Mouse (Mus musculus) embryonic fibroblast, embryonic 13.5 days (primary cell): ENCODE data around the gene Dennd1a. TPM values are rescaled to one million over a fixed set of nuclear protein-coding genes. Genes with fewer than 3 reads are reported as not detected.

Source experiments
- H3K27ac ChIP-seq: 2 replicates; pipeline ENCODE4 v1.5.1; 2012; ENCODE audit warnings: low read length, control low read depth, inconsistent platforms; ENCODE audit not compliant: insufficient read depth
- H3K4me1 ChIP-seq: 2 replicates; pipeline ENCODE4 v1.6.1; 2011; ENCODE audit warnings: low read length; ENCODE audit not compliant: control insufficient read depth, insufficient read depth
- H3K4me3 ChIP-seq: 2 replicates; pipeline ENCODE4 v1.5.1; 2011; ENCODE audit warnings: mild to moderate bottlenecking, control low read depth, low read length; ENCODE audit not compliant: insufficient read depth
- CTCF ChIP-seq: IDR thresholded peaks from 2 replicates; pipeline ENCODE4 v1.5.1; 2011; ENCODE audit warnings: mild to moderate bottlenecking, control low read depth, low read length, moderate library complexity, borderline replicate concordance; ENCODE audit not compliant: insufficient read depth
- POLR2A ChIP-seq: IDR thresholded peaks from 2 replicates; pipeline ENCODE4 v1.6.1; 2011; ENCODE audit warnings: low read depth, mild to moderate bottlenecking, control low read depth, low read length, moderate library complexity
- polyA plus RNA-seq: library from polyadenylated mRNA; stranded (reverse); fragments of >200 nt; gene quantifications from 2 replicates; pipeline ENCODE4 v1.2.4, GENCODE M21; 2011; ENCODE audit warnings: low read depth; ENCODE audit not compliant: missing spikeins, insufficient read length

Dennd1a gene
- polyA plus RNA-seq, 1 experiment: 25.7 TPM

DNA sequence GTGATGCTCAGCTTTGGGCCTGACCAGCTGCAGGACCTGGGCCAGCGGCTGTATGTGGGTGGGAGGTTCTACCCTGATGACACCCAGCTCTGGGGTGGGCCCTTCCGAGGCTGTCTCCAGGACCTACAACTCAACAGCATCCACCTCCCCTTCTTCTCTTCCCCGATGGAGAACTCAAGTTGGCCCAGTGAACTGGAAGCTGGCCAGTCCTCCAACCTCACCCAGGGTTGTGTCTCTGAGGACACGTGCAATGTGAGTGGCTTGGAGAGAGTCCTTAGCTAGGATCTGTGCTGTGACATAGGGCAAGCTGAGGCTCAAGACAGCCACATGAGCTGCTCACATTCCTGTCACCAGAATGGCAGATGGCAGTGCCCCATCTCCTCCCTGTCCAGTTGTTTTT is 495.9 kb downstream of the Dennd1a start:
- H3K27ac ChIP-seq: no peak overlapping the region
- TF ChIP-seq CTCF (no peak), POLR2A (no peak)
- no peak overlapping the region for H3K4me3 ChIP-seq
- no peaks in the 10 kb centered on the region for H3K4me1 ChIP-seq

DNA sequence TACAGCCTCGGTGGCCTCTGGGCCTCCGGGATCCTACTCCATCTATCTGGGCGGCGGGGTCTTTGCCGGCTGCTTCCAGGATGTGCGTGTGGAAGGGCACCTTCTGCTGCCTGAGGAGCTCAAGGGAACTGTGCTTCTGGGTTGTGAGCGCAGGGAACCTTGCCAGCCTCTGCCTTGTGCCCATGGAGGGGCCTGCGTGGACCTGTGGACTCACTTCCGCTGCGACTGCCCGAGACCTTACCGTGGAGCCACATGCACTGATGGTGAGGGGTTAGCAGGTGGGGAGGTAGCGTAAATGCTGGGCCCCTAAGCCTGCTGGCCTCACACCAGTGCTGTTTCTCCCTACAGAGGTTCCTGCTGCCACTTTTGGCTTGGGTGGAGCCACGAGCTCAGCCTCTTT is 496.5 kb downstream of the Dennd1a start:
- Histone ChIP-seq H3K4me3 (no peak overlapping the region), H3K27ac (no peak overlapping the region), H3K4me1 (no peaks in the 10 kb centered on the region)
- TF ChIP-seq CTCF (no peak), POLR2A (no peak)

GRCm38 (mm10) chr2:37789995-37790394 is 497.2 kb downstream of the Dennd1a start:
- no peaks in the 10 kb centered on the region for H3K4me1 ChIP-seq
- H3K27ac ChIP-seq: no peak overlapping the region
- no peak overlapping the region for H3K4me3 ChIP-seq
- TF ChIP-seq CTCF: no peak
- TF ChIP-seq POLR2A: no peak

DNA sequence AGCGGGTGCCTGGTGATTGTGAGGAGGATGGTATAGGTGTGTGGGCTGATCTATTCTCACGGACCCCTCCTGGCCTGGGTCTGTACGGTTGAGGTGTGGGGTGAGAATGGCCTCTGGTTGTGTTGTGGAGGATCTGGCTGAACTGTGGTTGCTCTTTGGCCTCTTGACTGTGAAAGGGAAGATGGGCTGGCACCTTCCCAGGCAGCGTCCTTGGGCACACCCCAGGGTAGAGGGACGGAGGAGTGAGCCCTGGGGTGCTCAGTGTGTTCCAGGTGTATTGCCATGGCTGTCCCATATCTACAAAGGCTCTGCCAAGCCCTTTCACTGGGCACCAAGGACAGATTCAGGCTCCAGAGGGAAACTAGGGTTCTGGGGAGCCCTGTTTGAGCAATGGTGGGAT is 498.2 kb downstream of the Dennd1a start:
- peaks cover 5% of the 10 kb centered on the region; the same call in 1 of the 2 replicates for H3K4me1 ChIP-seq
- H3K4me3 ChIP-seq: no peak overlapping the region
- TF ChIP-seq CTCF: no peak
- TF ChIP-seq POLR2A: no peak
- H3K27ac ChIP-seq: no peak overlapping the region

DNA sequence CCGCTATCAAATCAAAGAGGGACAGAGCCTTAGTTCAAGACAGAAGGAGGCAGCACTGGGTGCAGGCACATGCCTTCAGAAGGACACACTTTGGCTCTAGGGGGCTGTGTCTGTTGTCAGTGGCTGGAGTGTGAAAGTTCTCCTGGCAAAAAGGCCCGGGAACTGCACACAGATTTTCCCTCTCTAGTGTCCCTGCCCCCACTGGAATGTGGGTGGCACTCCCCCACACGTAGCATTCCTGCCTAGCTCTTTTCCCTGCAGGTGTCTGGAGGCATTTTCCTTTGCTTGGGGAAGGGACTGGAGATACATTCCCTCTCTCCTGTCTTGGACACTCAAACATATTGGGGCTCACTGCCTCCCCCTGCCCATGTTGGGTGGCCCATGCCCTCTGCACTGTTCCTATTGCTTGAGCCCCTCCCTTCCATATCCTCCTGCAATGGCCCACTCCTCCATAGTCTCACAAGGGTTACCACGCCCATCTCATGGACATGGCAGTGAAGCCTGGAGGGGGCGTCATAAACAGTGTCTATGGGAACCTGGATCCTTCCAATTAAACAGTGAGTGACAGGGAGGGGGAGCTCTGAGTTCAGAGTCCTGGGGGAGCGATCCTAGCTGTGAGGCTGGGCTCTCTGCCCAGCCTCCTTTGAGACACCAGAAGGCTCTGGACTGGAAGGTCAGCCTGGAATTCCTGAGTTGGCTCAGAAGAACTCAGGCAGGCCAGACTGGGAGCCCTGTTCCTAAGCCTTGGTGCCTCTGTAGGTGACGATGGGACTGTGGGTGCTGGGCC is 498.8 kb downstream of the Dennd1a start:
- H3K4me1 ChIP-seq: peaks cover 5% of the 10 kb centered on the region; the same call in 1 of the 2 replicates
- H3K27ac ChIP-seq: no peak overlapping the region
- no peak overlapping the region for H3K4me3 ChIP-seq
- TF ChIP-seq POLR2A: no peak
- TF ChIP-seq CTCF: no peak

DNA sequence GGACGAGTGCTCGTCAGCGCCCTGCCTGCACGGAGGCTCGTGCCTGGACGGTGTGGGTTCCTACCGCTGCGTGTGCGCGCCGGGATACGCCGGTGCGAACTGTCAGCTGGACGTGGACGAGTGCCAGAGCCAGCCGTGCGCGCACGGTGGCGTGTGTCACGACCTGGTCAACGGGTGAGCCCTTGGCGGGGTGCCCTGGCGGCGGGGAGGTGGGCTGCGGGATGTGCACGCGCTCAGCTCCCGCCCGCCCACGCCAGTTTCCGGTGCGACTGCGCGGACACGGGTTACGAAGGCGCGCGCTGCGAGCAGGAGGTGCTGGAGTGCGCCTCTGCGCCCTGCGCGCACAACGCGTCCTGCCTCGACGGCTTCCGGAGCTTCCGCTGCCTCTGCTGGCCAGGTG is 500.7 kb downstream of the Dennd1a start:
- Histone ChIP-seq H3K4me1 (peaks cover 5% of the 10 kb centered on the region; the same call in 1 of the 2 replicates), H3K4me3 (no peak overlapping the region; the same call in 1 of the 2 replicates), H3K27ac (no peak overlapping the region)
- TF ChIP-seq CTCF: no peak

GRCm38 (mm10) chr2:37784473-37784872 is 502.7 kb downstream of the Dennd1a start:
- peaks cover 5% of the 10 kb centered on the region; the same call in 1 of the 2 replicates for H3K4me1 ChIP-seq
- TF ChIP-seq POLR2A: no peak
- TF ChIP-seq CTCF: no peak
- no peak overlapping the region for H3K4me3 ChIP-seq
- no peak overlapping the region for H3K27ac ChIP-seq

- peaks cover 5% of the 10 kb centered on the region; the same call in 1 of the 2 replicates for H3K4me1 ChIP-seq
- no peak overlapping the region for H3K27ac ChIP-seq
- H3K4me3 ChIP-seq: no peak overlapping the region
- TF ChIP-seq POLR2A (no peak), CTCF (no peak)
Observed at GRCm38 (mm10) chr2:37782002-37782401, 505.2 kb downstream of the Dennd1a start.

DNA sequence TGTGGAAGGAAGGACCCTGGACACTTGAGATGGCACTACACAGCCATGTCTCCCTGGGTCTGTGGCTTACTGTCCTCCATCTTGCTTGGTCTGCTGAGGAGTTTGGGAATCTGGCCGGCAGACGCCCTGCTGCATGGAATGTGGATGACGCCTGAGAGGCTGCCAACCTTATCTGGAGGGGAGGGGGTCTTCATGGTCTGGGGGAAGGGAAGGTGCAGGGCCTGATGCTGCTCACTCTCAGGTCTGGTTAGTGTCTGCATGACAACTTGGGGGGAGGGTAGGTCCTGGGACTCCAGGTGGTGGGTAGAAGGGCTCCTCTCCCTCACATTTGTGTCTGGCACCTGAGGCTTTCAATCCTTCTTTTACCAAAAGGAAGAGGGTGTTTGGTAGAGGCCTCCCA is 505.8 kb downstream of the Dennd1a start:
- H3K27ac ChIP-seq: no peak overlapping the region
- H3K4me1 ChIP-seq: peaks cover 5% of the 10 kb centered on the region; the same call in 1 of the 2 replicates
- no peak overlapping the region for H3K4me3 ChIP-seq
- TF ChIP-seq CTCF: no peak
- no peak for TF ChIP-seq POLR2A

DNA sequence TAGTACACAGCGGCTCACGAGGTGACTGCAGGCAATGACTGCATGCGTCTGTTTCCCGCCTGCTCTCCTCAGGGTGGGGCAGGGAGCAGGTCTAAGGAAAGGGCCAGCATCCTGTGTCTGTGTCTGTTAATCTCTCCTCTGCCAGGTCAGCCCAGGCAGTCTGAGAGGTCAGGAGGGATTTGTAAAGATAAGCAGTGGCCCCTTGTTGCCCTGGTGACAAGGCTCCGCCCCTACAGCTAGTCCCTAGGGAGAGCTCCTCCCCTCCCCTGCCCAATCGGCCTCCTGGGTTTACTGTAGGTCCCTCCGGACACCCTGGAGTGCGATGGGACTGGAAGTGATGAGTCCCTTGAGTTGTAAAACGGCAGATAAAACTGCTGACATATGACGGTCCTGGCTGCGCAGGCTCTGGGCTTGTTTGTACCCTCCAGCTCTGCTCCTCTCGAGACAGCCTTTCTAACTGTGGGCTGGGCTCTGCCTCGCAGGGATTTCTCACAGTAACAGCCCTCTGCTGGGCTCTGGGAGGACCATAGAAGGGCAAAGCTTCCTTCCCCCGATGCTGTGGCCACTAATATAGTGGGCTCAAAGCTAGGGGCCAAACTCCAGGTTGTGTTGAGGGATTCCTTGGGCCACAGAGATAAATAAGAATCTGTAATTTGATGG is 506.8 kb downstream of the Dennd1a start:
- Histone ChIP-seq H3K4me1 (peaks cover 5% of the 10 kb centered on the region; the same call in 1 of the 2 replicates), H3K27ac (no peak overlapping the region), H3K4me3 (no peak overlapping the region)
- no peak for TF ChIP-seq CTCF
- no peak for TF ChIP-seq POLR2A
